Mouse (Mus musculus) gastrocnemius, postnatal 14 days (tissue): Measurements from ENCODE around the gene Chn2. TPM values are rescaled to one million over a fixed set of nuclear protein-coding genes. Genes with fewer than 3 reads are reported as not detected.
A peak's percentile ranks its signal among the peaks of the same experiment; 100 is the strongest.

Experiments
- DNase-seq: peaks from one replicate; pipeline ENCODE4 v3.0.0; 2021; ENCODE audit warnings: mixed read lengths
- intact Hi-C: fragments of 180-260 bp; cut with DNase I; formaldehyde crosslinking; loops from one replicate; pipeline ENCODE4 v1.15.1; 2025; ENCODE audit warnings: low total_unique reads
- long read RNA-seq, 2 experiments: library from polyadenylated mRNA; stranded (forward); transcript quantifications; one replicate each; pipeline ENCODE4 v2.0.0; 2021
- total RNA-seq, 2 experiments: library from RNA; stranded (reverse); gene quantifications; 2 replicates each; pipeline ENCODE4 v1.2.3; 2021

Gene Chn2
- 1 to 10 TPM; 3.8 to 5.2 TPM for total RNA-seq
- long read RNA-seq, experiment 1, partial matches to known transcripts: 0 of 2 reads
- long read RNA-seq, experiment 1, other reads (novel, unspliced or antisense): 0 of 2 reads
- long read RNA-seq, experiment 2, partial matches to known transcripts: 0 of 2 reads
- long read RNA-seq, experiment 2, other reads (novel, unspliced or antisense): 1 of 2 reads

DNA sequence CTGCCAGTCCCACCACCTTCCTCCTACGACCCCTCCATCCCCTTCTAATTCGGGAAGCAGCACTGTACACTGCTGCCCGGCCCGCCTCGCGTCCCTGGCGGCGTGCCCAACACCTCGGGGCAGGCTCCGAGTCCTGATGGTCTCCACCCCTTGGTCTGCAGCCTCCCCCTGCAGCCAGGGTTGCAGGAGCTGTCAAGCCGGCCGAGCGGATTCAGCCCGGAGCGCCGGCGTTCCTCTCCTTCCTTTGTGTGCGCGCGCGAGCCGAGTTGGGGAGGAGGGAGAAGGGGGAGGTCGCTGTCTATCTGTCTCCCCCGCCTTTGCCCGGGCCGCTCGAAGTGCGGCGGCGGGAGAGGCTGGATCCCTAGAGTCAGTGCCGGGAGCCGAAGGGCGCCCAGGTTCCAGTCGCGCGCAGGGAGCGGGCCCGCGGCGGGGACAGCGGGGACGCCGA, at the start of gene Chn2:
Chn2 (plus strand) TSS at position 198 of the 448 bp plus-strand sequence.
- intact Hi-C loops: loop anchor here (5.0 kb wide), 1 partner anchor 188 kb away; no protein-coding TSS in a partner anchor
- peak; percentile 42 for DNase-seq

GRCm38 (mm10) chr6:53992386-53992785, 47.0 kb upstream of the Chn2 start:
- intact Hi-C loops: no loop called here
- no peak for DNase-seq

DNA sequence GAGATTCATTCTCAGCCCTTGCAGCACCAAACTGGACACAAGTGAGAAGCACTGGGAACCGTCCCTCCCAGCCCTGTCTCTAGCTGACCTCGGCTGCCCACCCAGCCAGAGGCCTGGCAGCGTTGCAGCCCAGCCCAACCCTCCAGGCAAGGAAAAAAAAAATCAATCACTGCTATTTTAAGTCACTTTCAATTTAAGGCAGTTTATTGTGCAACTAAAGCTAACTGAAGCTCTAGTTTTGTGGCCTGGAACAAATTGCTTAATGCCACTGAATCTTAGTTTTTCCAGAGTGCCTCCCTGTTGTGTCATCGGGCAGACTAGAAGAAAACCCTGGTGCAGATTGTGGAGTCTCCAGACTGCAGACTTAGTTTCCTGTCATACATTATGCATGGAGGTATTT, 43.8 kb upstream of the Chn2 start:
- DNase-seq: no peak
- intact Hi-C loops: no loop called here

DNA sequence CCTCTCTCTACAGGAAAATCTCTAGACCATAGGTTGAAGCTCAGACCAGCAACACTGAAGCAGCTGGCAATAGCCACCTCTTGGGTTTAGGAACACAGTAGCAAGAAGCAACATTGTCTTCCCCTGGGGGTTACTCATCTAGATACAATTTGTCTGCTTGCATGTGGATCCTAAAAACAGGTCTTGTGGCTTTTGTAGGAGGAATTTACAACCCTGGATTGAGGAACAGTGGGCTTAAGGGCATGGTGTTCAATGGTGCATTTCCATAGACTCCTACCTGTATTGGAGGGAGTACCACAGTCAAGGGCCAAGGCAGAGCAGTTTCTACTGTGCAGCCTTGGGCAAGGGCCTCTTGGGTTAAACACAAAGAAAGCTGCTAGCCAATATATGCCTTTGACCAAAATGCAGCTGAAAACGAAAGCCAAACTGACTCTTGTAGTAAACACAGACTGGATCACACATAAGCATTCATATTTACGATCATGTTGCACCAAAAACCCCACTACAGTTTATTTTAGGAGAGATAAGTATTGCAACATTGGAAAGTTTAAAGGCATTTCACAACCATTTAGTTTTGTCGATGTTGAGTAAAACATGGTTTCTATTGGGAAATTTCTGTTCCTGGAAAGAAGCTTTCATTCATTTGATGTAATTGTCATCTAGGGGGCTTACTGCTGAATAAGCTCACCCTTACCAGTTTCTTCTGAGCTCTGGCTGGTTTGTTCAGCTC, 43.0 kb upstream of the Chn2 start:
- no peak for DNase-seq
- intact Hi-C loops: no loop called here

DNA sequence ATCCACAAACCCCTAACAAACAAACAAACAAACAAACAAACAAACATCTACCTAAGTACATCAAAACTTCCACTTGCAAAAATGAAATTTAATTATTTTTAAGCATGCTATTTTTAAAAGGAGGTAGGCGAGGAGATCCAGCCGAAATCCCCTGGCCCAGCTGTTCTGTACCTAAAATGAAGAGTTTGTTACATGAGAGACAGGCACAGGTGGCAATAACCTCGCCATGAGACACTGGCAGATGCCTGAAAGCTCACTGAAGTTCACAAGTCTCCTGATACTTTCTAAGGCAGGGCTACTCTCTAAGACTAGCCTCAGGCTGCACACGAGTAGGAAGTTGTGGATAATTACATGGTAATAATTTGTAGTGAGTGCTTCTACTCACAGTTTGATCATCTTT, 34.1 kb upstream of the Chn2 start:
- intact Hi-C loops: no loop called here
- DNase-seq: no peak

DNA sequence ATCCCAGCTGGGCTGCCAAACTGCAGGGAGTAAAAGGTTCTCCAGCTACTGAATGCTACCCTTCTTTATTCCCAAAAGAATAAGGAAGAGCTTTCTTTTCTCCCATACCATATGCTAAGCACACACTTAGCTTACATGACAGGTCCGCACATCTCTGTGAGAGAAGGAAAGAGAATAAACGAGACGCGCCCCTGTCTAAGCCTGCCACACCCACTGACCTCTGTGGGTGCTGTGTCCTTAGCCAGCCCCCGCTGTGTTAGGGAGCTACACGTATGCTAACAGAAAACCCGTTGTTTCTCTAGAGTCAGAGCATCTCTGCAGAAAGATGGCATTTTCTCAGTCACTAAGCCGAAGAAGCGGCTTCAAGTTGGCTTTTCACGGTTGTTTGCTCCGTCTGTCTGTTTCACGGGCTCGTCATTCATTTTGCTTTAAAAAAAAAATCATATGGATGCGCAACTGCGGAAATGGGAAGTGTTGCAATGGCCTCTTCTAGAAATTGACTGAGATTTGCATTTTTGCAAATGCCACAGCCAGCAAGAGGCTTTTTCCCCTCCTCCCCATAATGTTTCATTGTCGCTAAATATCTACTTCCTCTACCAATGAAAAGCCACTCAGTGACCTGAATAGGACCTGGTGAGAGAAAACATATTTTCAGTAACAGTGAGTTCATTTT, 30.8 kb upstream of the Chn2 start:
- no peak for DNase-seq
- intact Hi-C loops: no loop called here

DNA sequence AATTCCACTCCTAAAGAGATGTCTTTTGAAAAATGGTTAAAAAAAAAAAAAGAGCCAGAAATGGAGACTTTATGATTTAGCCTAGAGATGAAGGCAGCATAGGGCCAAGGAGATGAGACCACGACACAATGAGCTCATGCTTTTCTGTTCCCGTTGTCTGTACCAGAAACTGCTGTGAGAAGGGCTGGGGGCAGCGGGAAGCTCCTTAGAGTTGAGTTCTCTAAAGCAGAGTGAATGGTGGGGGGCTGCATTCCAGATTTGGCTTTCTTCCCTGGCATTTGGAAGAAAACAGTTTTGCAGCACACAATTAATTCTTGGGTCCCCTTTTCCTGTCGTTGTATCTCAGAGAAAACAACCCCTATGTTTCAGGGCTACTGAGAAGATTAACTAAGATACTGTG, 30.1 kb upstream of the Chn2 start:
- DNase-seq: no peak
- intact Hi-C loops: no loop called here

DNA sequence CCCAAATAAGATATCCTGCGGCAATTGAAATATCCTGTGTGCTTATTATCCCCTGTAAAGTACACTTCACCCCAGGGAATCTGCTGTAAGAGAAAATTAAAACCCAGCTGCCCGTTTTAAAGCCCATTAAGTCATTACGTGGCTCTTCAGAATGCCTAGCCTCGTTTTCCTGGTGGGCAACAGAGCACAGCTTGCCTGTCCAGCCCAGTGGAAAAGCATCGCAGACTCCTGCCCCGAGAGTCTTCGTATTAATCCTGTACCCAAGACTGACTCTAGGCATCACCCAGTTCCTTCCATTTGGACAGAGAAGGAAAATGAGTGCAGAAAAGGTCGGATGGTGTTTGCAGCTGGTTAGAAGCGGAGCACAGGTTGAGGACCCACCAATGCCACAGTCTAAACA, 29.0 kb upstream of the Chn2 start:
- intact Hi-C loops: no loop called here
- DNase-seq: no peak

DNA sequence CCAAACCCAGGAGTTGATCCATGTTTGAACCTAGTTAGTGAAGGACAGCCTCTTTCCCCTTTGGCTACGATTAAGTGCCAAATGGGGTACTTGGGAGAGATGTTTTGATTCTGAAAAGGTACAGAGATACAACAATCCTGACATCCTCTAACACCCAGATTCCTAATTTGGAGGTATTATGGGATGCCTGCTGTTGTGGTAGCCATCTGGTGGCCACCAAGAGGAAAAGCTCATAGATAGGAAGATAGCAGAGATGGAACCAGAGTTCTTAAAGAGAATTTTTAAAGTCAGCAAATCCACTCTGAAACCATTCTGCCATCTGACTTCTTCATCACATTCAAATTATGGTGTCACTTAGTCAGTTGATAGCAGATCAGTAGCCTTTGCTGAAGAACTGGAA, 27.2 kb upstream of the Chn2 start:
- intact Hi-C loops: no loop called here
- no peak for DNase-seq

DNA sequence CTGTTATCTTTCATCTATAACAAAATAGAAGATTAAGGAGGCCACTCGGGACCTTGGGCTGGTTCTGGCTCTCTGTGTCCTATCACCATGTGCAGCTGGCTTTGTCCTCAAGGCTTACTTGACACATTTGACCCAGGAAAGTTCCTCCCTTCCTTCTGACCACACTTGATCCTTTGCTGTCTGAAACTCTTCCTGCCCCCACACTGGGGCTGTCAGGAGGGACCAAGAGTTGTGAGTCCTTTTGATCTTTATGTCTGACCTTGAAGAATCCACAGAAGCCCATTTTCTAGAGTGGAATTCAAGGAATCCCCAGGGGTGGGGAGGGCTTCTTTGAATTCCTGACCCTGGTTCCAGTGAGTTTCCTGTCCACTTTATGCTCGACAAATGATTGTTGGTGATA, 21.3 kb upstream of the Chn2 start:
- intact Hi-C loops: no loop called here

DNA sequence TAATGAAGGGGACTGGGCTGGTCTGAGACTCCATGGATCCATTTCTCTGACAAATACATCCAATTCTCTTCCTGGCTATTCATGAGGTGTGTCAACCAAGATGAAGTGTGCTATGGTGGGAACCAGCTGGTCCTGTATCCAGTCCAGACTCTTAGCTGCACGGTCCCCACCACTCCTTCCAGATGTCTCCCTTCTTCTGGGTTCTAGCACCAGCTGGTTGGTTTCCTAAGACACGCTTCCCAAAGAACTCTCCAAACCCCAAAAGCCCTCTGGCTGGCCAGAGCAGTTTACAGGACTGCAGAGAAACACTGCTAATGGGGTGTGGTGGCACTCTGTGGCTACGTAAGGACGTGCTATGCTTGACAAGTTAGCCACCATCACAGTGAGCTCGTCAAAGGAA, 20.5 kb upstream of the Chn2 start:
- no peak for DNase-seq
- intact Hi-C loops: no loop called here

More for the DNA sequence above, 21.3 kb upstream of the Chn2 start:
- no peak for DNase-seq

DNA sequence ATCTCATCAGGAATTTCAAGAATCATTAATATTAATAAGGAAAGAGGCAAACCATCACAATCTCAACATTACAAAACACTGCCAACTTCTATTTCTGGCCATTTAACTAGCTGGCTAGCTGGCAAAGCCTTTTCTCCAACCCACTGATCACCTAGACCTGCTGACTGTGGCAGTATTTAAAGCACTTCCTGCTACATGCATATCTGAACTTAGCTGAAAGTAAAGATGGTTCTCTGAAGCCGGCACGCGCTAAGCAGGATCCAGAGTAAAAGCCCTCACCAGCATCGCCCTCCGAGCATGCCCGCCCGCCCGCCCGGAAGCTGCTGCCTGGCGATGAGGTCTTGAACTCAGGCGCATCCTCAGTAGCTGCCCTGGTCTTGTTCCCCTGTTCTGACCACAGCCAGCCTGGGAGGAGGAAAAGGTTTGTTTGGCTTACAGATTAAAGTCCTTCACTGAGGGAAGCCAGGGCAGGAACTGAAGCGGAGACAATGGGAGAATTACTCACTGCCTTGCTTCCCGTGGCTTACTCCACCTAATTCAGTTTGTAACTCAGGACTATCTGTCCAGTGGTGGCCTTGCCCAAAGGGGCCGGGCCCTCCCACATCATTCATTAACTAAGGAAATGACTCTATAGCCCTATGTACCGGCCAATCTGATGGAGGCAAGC, 18.1 kb upstream of the Chn2 start:
- intact Hi-C loops: no loop called here
- DNase-seq: no peak

DNA sequence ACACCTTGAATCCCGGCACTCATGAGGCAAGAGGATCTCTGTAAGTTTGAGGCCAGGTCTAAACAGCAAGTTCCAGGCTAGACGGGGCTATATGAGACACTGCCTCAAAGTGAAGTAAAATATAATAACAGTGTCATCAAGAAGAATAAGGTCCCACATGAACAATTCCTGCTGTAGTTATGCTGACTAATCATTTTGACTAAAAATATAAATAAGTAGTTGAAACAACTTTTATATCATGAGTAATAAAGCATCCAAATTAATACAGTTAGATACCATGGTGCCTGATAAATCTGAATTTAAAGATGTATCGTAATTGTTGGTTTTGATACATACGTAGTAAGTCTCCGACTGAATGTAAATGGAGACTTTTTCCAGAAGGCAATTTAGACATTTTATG, 15.5 kb upstream of the Chn2 start:
- intact Hi-C loops: no loop called here
- no peak for DNase-seq

DNA sequence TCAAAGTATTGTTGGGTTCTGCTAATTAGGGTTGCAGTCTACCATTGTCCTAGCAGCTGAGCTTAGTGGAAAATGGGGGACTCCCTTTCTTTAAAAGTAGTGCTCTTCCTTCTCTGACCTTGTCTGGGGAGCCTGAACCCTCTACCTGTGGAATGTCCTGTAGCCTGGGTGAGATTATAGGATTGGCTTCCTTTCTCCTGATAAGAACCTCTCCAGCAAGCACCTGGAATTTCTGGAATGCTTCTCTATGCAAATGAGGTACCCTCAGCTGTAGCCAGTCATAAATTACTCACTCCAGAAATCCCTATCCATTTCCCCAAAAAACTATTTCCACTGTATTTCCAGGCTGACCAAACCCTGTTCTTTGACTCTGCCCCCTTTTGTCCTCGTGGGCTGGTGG, 10.6 kb upstream of the Chn2 start:
- intact Hi-C loops: no loop called here
- no peak for DNase-seq

GRCm38 (mm10) chr6:54030351-54030750, 9.0 kb upstream of the Chn2 start:
- DNase-seq: no peak
- intact Hi-C loops: loop anchor here (5.0 kb wide), 1 partner anchor 137 kb away; no protein-coding TSS in a partner anchor

- intact Hi-C loops: loop anchor here (5.0 kb wide), 1 partner anchor 137 kb away; no protein-coding TSS in a partner anchor
- no peak for DNase-seq
Observed at GRCm38 (mm10) chr6:54030776-54031175, 8.6 kb upstream of the Chn2 start.

DNA sequence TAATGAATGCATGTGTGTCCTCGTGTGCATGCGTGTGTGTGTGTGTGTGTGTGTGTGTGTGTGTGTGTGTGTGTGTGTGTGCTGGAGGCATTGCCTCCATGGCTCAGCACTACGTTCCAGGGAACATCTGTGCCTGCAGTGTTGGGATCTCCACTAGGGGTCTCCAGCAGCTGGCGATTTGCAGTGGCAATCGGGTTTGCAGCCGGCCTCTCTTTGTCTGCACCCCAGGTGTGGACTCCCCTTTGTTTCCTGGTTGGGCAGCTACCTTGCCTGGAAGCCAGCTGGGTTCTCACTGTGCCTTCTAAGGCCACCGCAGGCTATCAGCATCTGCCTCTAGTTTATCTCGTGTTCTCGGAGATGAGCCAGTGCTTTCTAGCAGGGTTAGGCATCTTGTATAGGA, 4.9 kb upstream of the Chn2 start:
- intact Hi-C loops: loop anchor here (5.0 kb wide), 1 partner anchor 133 kb away; no protein-coding TSS in a partner anchor

GRCm38 (mm10) chr6:54035548-54035947, 3.8 kb upstream of the Chn2 start:
- intact Hi-C loops: loop anchor here (5.0 kb wide), 1 partner anchor 192 kb away; no protein-coding TSS in a partner anchor
- no peak for DNase-seq

More for the DNA sequence above, 4.9 kb upstream of the Chn2 start:
- peak; percentile 69 for DNase-seq

DNA sequence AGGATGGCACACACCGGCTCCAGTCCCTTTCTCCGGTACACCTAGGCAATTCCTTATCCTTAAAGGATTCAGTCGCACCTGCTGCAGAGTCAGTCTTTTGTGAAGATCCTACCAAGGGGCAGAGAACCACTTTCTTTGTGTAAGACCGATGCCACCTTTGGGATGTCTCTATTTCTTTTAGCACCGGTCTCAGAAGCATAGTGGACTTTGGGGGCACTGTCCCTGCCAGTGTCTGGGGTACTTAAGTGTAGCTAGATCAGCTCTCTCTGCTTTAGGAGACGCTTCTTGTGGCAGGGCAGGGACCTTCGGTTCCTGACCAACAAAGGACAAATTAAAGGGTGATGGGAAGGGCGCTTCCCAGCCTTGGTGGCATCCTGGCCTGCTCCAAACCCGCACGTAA, 488 bp upstream of the Chn2 start:
- intact Hi-C loops: loop anchor here (5.0 kb wide), 1 partner anchor 188 kb away; no protein-coding TSS in a partner anchor
- DNase-seq: no peak
